Mouse (Mus musculus) hindbrain, embryonic 11.5 days (tissue): ENCODE results near the gene Chst8. TPM values are rescaled to one million over a fixed set of nuclear protein-coding genes. Genes with fewer than 3 reads are reported as not detected.

Experiments used
- ATAC-seq: fragments of 200-750 bp; cut with Nextera tagmentation; 2 replicates; pipeline ENCODE4 v1.8.0; 2017; ENCODE audit warnings: mild to moderate bottlenecking, moderate TSS enrichment, moderate library complexity; ENCODE audit not compliant: low FRiP score
- DNase-seq: peaks from one replicate; pipeline ENCODE4 v3.0.0-alpha.2; 2015; ENCODE audit warnings: low spot score
- H3K27ac ChIP-seq: fragments of 300-500 bp; sonication (generic); 2 replicates; pipeline ENCODE4 v1.5.1; 2014; ENCODE audit warnings: mild to moderate bottlenecking, low read depth, low read length
- H3K27me3 ChIP-seq: fragments of 300-500 bp; sonication (generic); 2 replicates; pipeline ENCODE4 v1.6.1; 2014; ENCODE audit warnings: mild to moderate bottlenecking, low read length, moderate library complexity, mixed read lengths; ENCODE audit not compliant: control insufficient read depth, insufficient read depth
- H3K36me3 ChIP-seq: fragments of 300-500 bp; sonication (generic); 2 replicates; pipeline ENCODE4 v1.6.1; 2014; ENCODE audit warnings: mild to moderate bottlenecking, low read length, moderate library complexity, mixed read lengths; ENCODE audit not compliant: control insufficient read depth, insufficient read depth
- H3K4me1 ChIP-seq: fragments of 300-500 bp; sonication (generic); replicated peaks from 2 replicates; pipeline ENCODE4 v1.6.1; 2014; ENCODE audit warnings: low read length, mixed read lengths; ENCODE audit not compliant: control insufficient read depth, insufficient read depth
- H3K4me2 ChIP-seq: fragments of 300-500 bp; sonication (generic); replicated peaks from 2 replicates; pipeline ENCODE4 v1.6.1; 2014; ENCODE audit warnings: mild to moderate bottlenecking, low read depth, low read length
- H3K4me3 ChIP-seq: fragments of 300-500 bp; sonication (generic); 2 replicates; pipeline ENCODE4 v1.5.1; 2014; ENCODE audit warnings: low read depth, low read length
- H3K9ac ChIP-seq: fragments of 300-500 bp; sonication (generic); 2 replicates; pipeline ENCODE4 v1.6.1; 2014; ENCODE audit warnings: low read depth, low read length
- H3K9me3 ChIP-seq: fragments of 300-500 bp; sonication (generic); 2 replicates; pipeline ENCODE4 v1.6.1; 2016; ENCODE audit warnings: low read length; ENCODE audit not compliant: control insufficient read depth
- WGBS: fragments of 180-500 bp; shearing (Covaris S2); extraction: QIAGEN DNeasy Blood & Tissue Kit; methylation state at CpG from one replicate; pipeline ENCODE4 v1.1.7; 2014; 5-methylcytosine and 5-hydroxymethylcytosine counted together
- polyA plus RNA-seq: library from polyadenylated mRNA; unstranded; fragments of >200 nt; fragmentation: Nextera tagmentation; extraction: Ambion mirVana; gene quantifications from 2 replicates; pipeline ENCODE4 v1.2.1, GENCODE M21; 2014

Chst8 gene
- polyA plus RNA-seq, 1 experiment from 2014 or later, result 13.5 TPM

DNA sequence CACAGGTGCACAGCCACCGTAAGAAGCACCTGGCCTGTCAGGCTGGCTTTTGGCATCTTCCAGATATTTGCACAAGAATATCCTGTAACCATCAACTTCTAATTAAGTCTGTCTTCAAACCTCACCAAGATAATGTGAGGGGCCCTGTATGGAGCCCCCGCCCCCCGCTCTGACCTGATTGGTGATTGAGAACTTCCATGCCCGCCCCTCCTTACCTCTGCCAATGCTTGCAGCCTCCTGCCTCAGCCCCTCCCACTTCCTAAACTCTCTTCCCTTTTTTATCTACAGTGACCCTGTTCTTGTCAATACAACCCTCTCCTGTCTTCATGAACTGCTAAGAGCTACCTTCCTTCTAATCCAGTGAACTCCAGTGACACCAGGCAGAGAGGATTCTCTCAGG lies 37.6 kb downstream of the Chst8 start:
- Histone ChIP-seq H3K27me3 (no peaks in the 10 kb centered on the region), H3K27ac (no peak overlapping the region)

DNA sequence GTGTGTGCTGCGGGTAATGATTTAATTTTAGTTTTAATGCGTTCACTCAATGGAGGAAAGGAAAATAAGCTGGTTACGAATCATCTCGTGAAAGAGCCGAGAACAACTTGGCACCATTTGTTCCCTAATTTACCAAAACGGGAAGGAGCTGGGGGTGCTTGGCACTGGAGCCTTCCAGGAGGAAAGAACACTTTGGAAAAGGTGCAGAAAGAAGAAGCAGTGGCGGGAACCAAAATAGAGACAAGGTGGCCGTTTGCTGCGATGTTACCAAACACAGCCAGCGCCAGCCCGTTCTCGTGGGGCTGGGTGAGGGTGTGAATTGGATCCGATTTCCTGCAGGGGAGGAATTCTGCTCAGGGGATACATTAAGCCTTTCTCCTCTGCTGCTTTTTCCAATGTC lies 38.5 kb downstream of the Chst8 start:
- no peaks in the 10 kb centered on the region for H3K9me3 ChIP-seq
- 0 out of 2 replicates have a peak overlapping the region, but pooled peaks have one; percentile 7 for H3K27ac ChIP-seq
- H3K4me2 ChIP-seq, result no peak overlapping the region
- H3K4me3 ChIP-seq, result no peak overlapping the region
- 52% methylated on average over 13 of the region's 13 CpGs for WGBS
- no peaks in the 10 kb centered on the region for H3K36me3 ChIP-seq
- no peak for DNase-seq
- H3K9ac ChIP-seq, result no peak overlapping the region
- H3K4me1 ChIP-seq, result peaks cover 2% of the 10 kb centered on the region; the same call in 1 of the 2 replicates
- no peak for ATAC-seq
- H3K27me3 ChIP-seq, result no peaks in the 10 kb centered on the region

More for the DNA sequence above, 37.6 kb downstream of the Chst8 start:
- Histone ChIP-seq H3K9ac (no peak overlapping the region), H3K36me3 (no peaks in the 10 kb centered on the region), H3K4me1 (peaks cover 2% of the 10 kb centered on the region; the same call in 1 of the 2 replicates), H3K4me2 (no peak overlapping the region), H3K9me3 (no peaks in the 10 kb centered on the region), H3K4me3 (no peak overlapping the region)
- 83% methylated on average over 4 of the region's 4 CpGs for WGBS
- no peak for DNase-seq
- peak; percentile 33; the same call in 1 of the 2 replicates for ATAC-seq

DNA sequence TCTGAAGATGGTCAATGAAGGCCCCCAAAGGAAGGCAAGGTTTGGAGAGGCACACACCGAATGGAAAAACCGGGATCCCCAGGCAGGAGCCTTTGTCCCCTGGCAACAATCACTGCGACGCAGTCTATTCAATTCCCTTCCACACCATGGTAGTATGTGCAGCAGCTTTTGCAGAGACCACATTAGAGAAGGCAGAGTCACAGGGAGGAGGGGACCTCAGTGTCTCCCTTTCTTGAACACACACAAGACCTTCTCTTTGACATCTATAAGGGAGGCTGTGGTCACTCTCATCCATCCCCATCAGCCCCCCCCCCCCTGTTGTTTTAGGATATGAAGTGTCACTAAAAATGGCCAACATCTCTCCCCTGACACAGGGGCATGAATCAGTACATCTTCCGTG lies 39.2 kb downstream of the Chst8 start:
- H3K27ac ChIP-seq, result peak overlapping the region; percentile 60
- 55% methylated on average over 5 of the region's 5 CpGs for WGBS

GRCm38 (mm10) chr7:34769531-34769930 lies 43.0 kb downstream of the Chst8 start:
- Histone ChIP-seq H3K36me3 (no peaks in the 10 kb centered on the region), H3K4me3 (no peak overlapping the region), H3K4me1 (0 out of 2 replicates have a peak, but pooled peaks cover 3% of the 10 kb centered on the region), H3K27ac (no peak overlapping the region), H3K9me3 (no peaks in the 10 kb centered on the region), H3K27me3 (no peaks in the 10 kb centered on the region), H3K4me2 (no peak overlapping the region), H3K9ac (no peak overlapping the region)
- 87% methylated on average over 8 of the region's 8 CpGs for WGBS
- no peak for DNase-seq
- no peak for ATAC-seq

More for the DNA sequence above, 39.2 kb downstream of the Chst8 start:
- Histone ChIP-seq H3K4me3 (no peak overlapping the region), H3K36me3 (no peaks in the 10 kb centered on the region), H3K9me3 (no peaks in the 10 kb centered on the region), H3K27me3 (no peaks in the 10 kb centered on the region), H3K4me1 (no peaks in the 10 kb centered on the region; the same call in 1 of the 2 replicates), H3K9ac (no peak overlapping the region), H3K4me2 (no peak overlapping the region)
- ATAC-seq (0 out of 2 replicates have a peak, but pooled peaks have one; percentile 34), DNase-seq (no peak)

GRCm38 (mm10) chr7:34764250-34765148 lies 48.0 kb downstream of the Chst8 start:
- H3K9me3 ChIP-seq, result no peaks in the 10 kb centered on the region
- DNase-seq (no peak), ATAC-seq (peak; percentile 77)
- no peaks in the 10 kb centered on the region for H3K27me3 ChIP-seq
- no peak overlapping the region for H3K9ac ChIP-seq
- peak overlapping the region; percentile 43 for H3K27ac ChIP-seq
- no peak overlapping the region for H3K4me2 ChIP-seq
- WGBS, result 57% methylated on average over 18 of the region's 18 CpGs
- H3K4me3 ChIP-seq, result no peak overlapping the region
- H3K4me1 ChIP-seq, result 0 out of 2 replicates have a peak, but pooled peaks cover 3% of the 10 kb centered on the region
- H3K36me3 ChIP-seq, result no peaks in the 10 kb centered on the region

DNA sequence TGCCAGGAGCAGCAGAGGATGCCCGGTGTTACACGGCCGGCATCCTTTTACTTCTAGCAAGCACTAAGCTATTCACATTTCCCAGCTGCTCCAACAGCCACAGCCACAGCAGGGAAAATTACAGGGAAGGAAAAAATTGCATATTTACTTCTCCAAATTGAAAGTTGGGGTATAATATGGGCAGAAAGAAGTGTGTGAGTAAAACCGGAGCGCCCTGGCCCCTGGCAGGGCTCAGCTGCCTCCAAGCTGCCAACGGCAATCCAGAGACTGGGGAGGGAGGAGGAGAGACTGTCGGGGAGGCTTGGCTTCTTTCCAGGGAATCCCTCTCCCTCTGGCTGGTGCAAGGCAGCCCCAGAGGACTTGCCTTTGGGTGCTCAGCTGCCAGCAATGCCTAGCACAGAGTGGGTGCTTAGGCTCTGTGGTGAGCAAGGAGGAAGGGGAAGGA lies 53.1 kb downstream of the Chst8 start:
- no peaks in the 10 kb centered on the region for H3K36me3 ChIP-seq
- H3K27ac ChIP-seq, result 0 out of 2 replicates have a peak overlapping the region, but pooled peaks have one; percentile 20
- WGBS, result 79% methylated on average over 7 of the region's 7 CpGs
- DNase-seq (no peak), ATAC-seq (no peak)
- H3K4me2 ChIP-seq, result no peak overlapping the region
- no peaks in the 10 kb centered on the region for H3K4me1 ChIP-seq
- H3K9me3 ChIP-seq, result no peaks in the 10 kb centered on the region
- no peaks in the 10 kb centered on the region for H3K27me3 ChIP-seq
- no peak overlapping the region for H3K9ac ChIP-seq
- H3K4me3 ChIP-seq, result no peak overlapping the region

DNA sequence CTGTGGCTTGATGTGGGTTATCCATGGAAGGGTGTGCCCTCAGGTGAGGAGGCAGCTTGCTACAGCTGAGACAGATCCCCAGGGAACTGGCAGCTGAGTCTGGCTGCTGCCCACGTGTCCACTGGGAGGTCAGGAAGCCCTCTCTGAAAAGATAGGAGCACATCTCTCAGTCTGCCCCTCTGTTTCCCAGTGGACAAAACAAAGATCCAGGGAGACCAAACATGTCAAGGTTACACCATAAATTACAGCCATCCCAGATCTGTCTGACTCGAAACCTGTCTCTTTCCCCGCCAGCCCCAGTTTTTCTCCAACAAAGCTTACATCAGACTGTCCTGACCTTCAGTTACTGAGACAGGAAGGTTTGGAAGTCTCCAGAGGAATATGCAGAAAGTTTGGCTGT lies 53.8 kb downstream of the Chst8 start:
- Histone ChIP-seq H3K4me2 (no peak overlapping the region), H3K9ac (no peak overlapping the region), H3K4me1 (no peaks in the 10 kb centered on the region), H3K27me3 (no peaks in the 10 kb centered on the region), H3K9me3 (no peaks in the 10 kb centered on the region), H3K36me3 (no peaks in the 10 kb centered on the region), H3K27ac (no peak overlapping the region), H3K4me3 (no peak overlapping the region)
- DNase-seq (no peak), ATAC-seq (no peak)
- WGBS, result 73% methylated on average over 3 of the region's 3 CpGs

- peaks cover 3% of the 10 kb centered on the region; the same call in 1 of the 2 replicates for H3K4me1 ChIP-seq
- H3K27me3 ChIP-seq, result no peaks in the 10 kb centered on the region
- DNase-seq (no peak), ATAC-seq (no peak)
- H3K9me3 ChIP-seq, result no peaks in the 10 kb centered on the region
- H3K36me3 ChIP-seq, result no peaks in the 10 kb centered on the region
- H3K9ac ChIP-seq, result no peak overlapping the region
- 82% methylated on average over 4 of the region's 4 CpGs for WGBS
- H3K4me2 ChIP-seq, result no peak overlapping the region
- H3K4me3 ChIP-seq, result no peak overlapping the region
- H3K27ac ChIP-seq, result no peak overlapping the region
These were observed 55.0 kb downstream of the Chst8 start for GRCm38 (mm10) chr7:34757513-34757912.
